Mouse (Mus musculus): ENCODE measurements around the gene Swap70.
"Not testable (repeated sequence)": the region's sequence is repeated elsewhere in the genome, so short reads cannot be mapped to it uniquely, and the experiment has no call there.

Swap70 gene

DNA sequence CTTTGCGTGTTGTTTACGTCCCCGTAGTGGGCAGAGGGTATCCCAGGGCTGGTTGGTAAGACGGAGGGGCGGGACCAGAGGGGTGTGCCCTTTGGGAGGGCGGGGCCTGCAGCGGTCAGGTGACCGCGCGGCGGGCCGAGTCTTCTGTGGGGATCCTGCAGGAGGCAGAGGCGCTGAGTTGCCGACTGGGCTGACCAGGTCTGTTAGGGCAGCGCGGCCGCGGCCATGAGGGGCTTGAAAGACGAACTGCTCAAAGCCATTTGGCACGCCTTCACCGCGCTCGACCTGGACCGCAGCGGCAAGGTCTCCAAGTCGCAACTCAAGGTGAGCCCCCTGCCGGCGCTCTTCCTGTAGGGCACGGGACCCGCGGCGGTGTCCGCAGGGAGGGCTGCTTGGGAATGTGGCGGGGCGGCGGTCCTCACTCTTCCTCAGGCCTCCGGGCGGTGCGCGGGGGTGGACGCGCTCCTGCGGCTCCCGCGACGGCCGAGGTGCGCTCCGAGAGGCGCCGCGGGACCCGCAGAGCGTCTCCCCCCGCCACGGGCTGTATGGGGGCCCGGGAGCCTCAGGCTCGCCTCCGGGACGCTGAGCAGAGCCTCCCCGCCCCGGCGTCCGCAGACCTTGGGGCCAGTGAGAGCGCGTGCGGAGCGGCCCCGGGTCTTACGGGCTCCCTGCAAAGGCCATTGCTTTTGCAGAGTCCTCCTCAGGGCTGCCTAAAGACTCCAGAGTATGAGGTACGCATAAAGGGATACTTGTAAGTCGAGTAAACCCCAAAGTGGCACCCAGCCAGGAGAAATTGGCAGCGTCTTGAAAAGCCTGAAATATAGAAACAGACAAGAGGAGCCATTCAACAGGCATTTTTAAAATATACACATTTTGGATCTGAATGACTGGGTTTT is at the start of gene Swap70:
Swap70 (plus strand) TSS at position 126 of the 896 bp plus-strand sequence.
- DNase-seq, result peak; percentile 87

- DNase-seq, result no peak
These were observed 42.3 kb upstream of the Swap70 start for GRCm38 (mm10) chr7:110179208-110179607.

GRCm38 (mm10) chr7:110180613-110181012 is 40.9 kb upstream of the Swap70 start:
- DNase-seq, result no peak

DNA sequence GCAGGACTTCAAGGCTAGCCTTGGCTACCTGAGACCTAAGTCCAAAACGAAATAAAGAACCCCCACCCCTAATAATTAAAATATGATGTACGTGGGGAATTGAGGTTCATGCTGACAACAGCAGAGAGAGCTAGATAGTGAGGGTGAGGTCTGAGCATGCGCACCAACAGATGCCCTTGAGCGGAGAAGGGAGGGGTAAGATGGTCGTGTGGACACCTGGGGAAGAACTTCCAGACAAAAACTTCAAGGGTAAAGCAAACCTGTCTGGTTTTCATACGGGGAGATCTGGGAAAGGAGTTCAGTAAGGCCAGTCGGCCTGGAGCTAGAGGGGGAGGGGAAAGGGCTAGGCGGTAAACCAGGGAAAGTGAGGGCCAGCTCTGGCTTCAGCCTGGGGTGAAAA is 40.1 kb upstream of the Swap70 start:
- DNase-seq, result no peak

DNA sequence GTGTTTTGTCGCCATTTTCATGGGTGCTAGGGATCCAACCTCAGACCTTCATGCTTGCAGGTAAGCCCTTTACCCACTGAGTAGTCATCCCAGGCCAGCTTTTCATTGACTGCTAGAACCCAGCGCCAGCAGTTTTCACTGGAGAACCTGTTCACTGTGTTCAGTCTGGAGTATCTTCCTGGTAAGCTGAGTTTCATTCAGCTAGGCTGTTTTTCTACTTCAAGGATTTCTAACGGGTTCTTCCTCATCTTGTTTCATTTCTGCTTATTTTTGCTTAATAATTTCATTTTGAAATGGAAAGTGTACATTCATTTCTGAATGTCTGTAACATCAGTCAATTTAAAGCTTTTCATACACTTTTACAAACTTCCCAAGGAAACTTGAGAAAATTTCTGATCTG is 36.9 kb upstream of the Swap70 start:
- no peak for DNase-seq

- DNase-seq, result no peak
These were observed 31.6 kb upstream of the Swap70 start for GRCm38 (mm10) chr7:110189951-110190350.

GRCm38 (mm10) chr7:110193186-110193585 is 28.3 kb upstream of the Swap70 start:
- no peak for DNase-seq

DNA sequence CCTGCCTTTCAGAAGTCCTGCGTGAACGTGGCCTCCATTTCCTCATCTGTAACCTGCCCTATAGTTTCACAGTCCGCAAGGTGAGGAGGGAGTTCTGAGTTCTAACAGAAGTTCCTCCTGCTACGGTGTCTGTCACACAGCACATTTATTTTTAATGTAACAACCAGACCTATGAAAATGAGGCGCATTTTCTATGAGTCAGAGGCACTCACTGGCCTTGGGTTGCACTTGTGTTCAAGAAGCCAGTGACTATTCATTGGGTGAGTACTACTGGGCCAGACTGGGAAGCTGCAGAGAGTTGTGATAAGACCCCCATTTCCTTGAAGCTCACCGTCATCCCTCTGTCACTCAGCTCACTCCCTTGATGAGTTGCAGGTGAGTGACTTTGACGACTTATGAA is 24.3 kb upstream of the Swap70 start:
- no peak for DNase-seq

GRCm38 (mm10) chr7:110201933-110202332 is 19.6 kb upstream of the Swap70 start:
- DNase-seq, result no peak

- no peak for DNase-seq
These were observed 17.3 kb upstream of the Swap70 start for GRCm38 (mm10) chr7:110204208-110204607.

GRCm38 (mm10) chr7:110208341-110208740 is 13.2 kb upstream of the Swap70 start:
- DNase-seq, result no peak

DNA sequence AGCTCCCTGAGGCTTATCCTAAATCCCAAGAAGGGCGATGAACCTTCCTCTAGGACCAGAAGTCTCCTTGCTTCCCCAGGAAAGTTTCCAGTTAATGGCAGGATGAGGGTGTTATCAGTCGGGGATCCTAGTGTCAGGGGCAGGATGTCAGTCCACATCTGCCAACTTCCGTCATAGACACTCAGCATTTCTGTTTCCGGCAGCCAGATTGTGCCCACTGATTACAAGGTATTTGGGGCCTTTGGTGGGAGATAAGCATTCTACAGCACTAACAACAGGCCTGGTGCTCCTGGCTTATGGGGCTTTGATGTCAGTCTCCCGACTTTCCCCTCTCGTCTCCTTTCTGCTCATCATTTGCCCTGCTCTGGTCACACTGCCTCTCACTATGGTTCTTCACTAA is 12.1 kb upstream of the Swap70 start:
- no peak for DNase-seq

DNA sequence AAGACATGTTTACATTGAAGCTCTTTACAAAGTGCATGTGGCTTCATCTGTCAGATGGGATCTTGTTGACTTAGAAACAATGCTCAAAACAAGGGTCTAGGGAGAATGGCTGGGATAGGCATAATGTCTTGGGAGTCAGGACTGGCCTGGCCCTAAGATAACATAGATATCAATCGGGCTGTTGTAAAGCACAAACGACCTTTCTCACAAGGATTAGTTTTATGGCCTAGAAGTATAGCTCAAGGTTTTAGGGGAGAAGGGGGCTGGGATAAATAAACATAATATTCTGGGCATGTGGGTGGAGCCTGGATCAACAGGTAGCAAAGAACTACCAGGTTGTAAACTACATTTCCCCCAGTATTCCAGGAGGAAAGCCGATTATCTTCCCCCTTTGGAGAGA is 10.5 kb upstream of the Swap70 start:
- DNase-seq, result no peak

DNA sequence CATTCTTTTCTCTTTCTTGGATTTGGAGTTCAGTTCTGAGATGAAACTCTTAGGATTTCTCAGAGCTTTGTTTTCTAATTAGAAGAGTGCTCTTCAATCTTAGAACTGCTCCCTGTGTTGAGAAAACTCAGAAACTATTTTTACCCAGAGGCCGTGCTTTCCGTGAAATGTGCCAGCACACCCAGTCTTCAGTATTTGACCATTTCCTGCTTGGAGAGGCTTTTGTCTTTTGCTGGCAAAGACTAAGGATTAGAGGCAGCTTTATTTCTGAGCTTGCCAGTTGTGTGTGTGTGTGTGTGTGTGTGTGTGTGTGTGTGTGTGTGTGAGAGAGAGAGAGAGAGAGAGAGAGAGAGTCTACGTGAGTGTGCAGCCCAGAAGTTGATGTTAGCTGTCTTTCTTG is 6.6 kb upstream of the Swap70 start:
- no peak for DNase-seq

DNA sequence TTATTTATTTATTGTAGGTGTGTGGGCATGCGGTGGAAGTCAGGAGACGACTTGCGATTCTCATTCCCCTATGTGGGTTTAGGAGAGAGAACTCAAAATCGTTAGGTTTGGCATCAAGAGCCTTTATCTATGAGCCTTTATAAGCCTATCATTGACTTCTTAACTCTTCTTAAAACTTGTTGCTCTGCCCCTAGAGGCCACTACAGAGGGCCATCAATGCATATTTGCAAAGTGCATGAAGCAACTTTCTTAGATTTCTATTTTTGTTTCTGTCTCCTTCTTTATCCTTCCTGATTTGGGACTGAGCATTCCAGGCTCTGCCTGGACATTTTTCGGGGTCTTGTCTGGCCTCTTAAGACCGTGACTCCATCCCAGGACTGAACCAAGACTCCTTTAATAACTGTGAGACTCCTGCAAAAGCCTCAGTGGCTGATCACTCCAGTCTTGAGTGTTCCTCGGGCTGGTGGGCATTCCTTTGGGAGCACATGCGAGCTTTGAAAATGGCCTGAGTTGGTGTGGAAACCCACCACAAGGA is 393 bp upstream of the Swap70 start:
- no peak for DNase-seq

- DNase-seq, result no peak
These were observed 1.2 kb downstream of the Swap70 start for GRCm38 (mm10) chr7:110222583-110223182.

DNA sequence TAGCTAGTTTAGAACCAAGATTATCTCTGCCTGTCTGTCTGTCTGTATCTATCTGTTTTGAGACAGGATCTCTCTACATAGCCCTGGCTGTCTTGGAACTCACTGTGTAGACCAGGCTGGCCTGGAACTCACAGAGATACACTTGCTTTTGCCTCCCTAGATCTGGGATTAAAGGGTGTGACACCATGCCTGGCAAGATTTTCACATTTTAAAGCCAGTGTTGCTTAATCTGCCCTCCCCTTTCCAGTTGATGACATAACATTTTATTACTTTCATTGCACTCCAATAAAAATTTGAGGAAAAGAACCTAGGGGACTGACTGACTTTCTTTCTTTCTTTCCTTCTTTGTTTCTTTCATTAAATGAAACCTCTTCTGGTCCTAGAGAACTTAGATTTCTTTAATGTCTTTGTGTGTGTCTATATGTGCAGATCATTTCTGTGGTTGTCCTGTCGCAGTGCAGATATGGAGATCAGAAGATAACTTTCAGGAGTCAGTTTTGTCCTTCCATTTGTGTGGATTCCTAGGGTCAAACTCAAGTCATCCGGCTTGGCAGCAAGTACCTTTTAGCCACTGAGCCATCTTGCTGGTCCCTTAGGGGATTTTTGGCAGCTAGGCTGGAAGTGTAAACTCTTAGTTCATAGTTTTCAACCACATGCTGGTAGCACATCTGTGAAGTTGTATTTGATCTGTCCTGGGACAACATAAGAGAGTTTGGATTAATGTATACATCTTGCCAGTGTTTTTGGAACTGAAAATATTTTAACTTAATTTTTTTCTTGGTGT is 2.4 kb downstream of the Swap70 start:
- no peak for DNase-seq

GRCm38 (mm10) chr7:110226484-110226883 is 5.0 kb downstream of the Swap70 start:
- no peak for DNase-seq

DNA sequence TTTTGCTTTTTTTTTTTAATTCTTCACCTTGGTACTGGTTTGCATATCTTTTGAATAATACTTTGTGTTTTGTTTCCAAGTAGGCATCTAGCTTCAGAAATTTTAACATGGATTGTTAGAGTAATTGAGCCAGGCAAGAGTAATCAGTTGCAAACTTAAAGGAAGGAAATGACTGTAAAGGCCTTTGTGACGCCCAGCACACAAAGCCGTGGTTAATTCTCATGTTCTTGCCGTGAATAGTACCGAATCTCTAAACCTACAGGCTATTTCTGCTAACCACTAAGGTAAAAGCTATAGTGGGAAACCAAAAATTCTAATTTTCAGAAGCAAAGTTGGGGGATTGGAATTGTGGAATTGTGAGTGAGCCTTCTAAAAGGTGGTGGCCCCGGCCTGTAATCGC is 8.5 kb downstream of the Swap70 start:
- no peak for DNase-seq

DNA sequence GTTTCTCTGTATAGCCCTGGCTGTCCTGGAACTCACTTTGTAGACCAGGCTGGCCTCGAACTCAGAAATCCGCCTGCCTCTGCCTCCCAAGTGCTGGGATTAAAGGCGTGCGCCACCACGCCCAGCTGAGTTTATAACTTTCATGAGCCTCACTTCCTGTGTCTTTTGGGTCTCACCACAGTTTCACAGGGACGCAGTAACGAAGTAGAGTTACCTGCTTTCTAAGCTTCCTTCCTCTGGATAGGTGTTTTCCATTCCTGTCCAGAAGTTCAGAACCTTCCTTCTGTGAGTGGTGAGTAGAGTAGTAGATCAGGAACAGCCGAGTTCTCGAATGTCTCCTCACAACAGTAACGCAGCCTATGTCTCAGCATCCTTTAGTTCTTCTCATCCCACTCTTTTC is 9.6 kb downstream of the Swap70 start:
- not testable (repeated sequence) for DNase-seq

GRCm38 (mm10) chr7:110236085-110236484 is 14.6 kb downstream of the Swap70 start:
- no peak for DNase-seq

GRCm38 (mm10) chr7:110237451-110237836 is 15.9 kb downstream of the Swap70 start:
- no peak for DNase-seq

GRCm38 (mm10) chr7:110237837-110238451 is 16.4 kb downstream of the Swap70 start:
- no peak for DNase-seq
